Mouse (Mus musculus) common myeloid progenitor, adult 5-6 weeks (primary cell): ENCODE results near the gene Pdk4. TPM values are rescaled to one million over a fixed set of nuclear protein-coding genes. Genes with fewer than 3 reads are reported as not detected.

ENCODE experiments used
- ATAC-seq: replicated peaks from 2 replicates; pipeline ENCODE4 v1.8.0; 2016; ENCODE audit warnings: low read depth, mild to moderate bottlenecking, moderate TSS enrichment, inconsistent platforms; ENCODE audit not compliant: poor library complexity, severe bottlenecking
- total RNA-seq: library from RNA; stranded (forward); fragments of 200-1000, 187-1606 nt; gene quantifications from 2 replicates; pipeline ENCODE4 v1.2.3, GENCODE M21; 2017

Gene Pdk4
- total RNA-seq = not detected in 2 replicates

DNA sequence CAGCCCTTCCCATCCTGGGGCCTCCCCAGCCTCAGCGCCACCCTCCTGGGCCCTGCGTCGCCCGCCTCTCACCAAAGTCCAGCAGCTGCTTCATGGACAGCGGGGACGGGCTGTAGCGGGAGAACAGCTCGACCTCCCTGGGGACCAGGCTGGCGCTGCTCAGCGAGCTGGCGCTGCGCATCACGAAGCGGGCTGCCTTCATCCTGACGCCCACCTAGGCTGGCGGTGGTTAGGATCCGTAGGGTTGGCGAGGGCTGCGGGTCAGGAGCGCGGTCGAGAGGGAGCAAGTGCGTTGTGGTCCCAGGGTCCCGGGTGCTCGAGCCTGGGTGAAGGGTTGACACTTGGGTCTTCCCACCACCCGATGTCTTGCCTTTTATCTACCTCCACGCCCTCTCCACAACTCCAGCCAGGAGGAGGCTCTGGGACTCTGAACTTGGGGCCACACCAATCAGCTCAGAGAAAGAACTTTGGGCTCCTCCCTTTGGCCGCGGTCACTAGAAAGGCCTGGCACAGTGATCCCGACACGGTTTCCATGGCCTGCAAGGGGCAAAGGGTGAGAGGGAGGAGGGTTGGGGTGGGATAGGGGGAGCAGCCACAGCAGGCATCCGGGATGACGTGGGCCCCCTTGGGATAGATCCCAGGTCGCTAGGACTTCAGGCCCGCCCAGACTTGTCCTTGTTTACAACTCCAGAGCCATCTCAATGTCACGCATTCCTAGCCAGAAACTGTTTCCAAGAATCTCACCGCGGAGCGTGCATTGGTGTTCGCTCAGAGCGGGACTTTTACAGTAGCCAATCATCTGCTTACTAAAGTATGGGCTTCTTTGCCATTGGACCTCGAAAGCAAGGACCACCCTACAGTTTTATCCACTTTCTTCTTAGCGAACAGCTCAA lies at the start of gene Pdk4:
Pdk4 (minus strand) TSS at position 349 of the 893 bp plus-strand sequence.
- ATAC-seq = peak; percentile 83

DNA sequence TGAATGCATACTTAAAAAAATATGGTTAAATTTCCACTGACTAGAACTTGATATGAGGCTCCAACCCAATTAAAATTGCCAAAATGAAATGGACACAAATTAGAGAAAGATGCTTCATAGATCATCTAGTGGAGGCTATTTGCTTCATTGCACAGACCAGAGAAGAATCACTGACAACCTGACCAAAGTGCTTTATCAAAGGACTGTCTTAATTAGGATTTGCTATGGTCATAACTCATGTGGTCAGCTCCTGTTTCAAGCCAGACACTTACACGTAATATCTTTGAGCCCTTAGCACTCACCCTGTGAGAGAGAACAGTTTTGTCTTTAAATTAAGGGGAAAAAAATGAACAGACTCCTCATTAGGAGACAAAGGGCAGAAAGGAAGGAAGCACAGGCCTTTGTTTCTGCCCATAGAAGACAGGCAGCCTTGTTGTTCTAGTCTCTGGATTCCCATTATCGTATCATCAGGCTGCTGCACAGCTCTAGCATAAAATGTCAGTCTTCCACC lies 41.8 kb upstream of the Pdk4 start:
- no peak for ATAC-seq

GRCm38 (mm10) chr6:5535754-5536153 lies 39.6 kb upstream of the Pdk4 start:
- no peak for ATAC-seq

DNA sequence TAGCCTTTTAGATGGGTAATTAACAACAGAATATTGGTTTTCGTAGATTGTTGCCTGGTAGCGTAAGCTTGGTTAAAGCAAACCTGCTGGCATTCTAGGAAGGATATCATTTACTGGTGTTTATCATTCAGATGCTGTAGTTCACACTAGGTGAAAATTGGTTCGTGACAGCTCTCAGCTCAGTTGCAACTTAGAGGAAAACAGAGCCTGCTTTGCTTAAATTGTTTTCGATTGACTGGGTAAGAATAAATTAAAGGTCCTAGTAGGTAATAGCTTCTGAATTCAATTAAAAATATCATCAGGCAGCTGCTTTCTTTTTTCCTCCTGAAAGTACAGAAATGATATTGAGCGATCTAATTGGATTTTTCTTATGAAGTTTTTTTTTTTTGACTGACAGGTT lies 21.0 kb upstream of the Pdk4 start:
- no peak for ATAC-seq

- ATAC-seq = no peak
Observed at GRCm38 (mm10) chr6:5509757-5510156, 13.6 kb upstream of the Pdk4 start.

DNA sequence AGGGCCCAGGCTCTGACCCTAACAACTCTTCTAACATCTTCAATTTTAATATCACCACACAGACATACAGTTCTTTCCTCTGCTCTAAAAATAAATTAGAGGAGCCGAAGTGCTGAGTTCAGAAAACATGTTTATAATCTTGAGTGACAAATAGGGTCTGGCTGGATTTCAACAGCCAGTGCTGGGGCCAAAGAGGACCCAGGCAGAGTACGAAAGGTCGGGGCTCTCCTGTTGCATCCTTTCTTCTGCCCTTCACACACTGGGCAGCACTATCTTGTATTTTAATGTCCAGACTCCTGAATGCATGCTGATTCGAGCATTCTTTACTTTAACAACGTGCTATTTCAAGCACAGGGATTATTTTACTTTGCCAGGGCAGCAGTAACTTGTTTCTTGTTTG lies 13.2 kb upstream of the Pdk4 start:
- no peak for ATAC-seq

DNA sequence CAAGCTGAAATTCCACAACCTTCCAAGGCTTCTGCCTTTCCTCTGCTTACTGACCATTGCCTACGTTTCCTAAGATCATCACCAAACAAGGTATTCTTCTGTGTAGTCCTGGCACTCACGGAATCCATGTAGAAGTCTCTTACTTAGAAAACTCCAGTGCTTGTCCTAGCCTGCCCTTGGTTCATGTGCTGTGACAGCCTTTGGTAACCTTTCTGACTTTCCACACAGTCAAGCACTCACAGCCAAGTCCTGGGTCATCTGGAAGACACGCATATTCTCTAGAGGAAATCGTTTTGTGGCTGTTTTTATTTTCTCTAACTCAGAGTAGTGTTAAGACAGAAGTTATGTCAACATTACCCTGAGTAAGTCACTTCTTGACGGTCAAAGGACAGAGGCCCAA lies 11.7 kb upstream of the Pdk4 start:
- ATAC-seq = no peak

DNA sequence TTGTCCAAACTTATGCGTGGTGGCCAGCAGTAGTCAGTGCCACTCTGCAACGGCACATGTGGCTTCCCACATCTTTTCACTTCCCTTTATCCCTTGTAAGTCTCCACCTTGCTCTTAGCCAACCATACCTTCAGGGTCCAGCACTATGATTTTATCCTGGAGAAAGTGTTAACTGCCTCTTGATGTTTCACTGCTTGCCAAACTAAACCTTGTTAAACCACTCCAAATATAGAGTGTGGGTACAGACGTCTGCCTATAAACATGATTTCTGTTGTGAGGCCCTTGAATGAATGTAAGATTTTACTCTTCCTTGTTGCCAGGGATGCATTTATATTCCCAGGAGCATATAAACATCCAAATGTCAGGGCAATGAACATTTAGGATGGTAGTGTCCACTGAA lies 10.2 kb upstream of the Pdk4 start:
- no peak for ATAC-seq

DNA sequence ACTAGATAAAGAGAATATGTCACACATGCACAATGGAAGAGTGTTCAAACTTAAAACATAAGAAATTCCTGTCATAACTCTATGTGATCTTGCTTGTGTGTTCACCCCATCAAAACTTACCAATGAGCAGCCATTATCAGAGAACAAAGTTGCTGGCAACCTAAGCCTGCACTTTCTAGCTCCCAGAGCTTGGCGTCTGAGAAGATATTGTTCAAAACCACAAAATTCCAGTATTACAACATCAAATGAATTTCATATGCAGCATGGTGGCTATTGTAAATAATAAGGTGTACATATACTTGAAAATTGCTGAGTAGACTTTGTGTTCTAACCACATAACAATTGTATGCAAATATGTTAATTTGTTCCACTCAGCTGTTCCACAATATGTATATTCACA lies 6.7 kb upstream of the Pdk4 start:
- ATAC-seq = no peak

DNA sequence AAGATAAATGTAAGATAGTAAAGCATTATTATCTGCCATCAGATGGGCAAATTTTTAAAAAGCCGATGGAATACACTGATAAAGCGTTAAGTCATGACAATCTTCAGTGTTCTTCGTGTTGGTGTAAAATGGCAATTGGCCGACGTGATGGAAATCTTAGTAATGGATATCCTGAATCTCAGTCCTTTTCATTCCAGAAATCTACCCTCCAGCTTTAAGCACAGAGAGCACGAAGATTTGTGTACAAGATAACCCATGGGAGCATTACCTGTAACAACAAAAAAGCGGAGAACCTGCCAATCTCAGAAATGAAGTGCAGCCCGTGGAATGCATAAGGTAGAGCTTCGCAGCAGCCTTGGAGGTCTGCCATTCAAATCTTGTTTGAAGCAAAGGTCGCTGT lies 5.4 kb upstream of the Pdk4 start:
- no peak for ATAC-seq

- no peak for ATAC-seq
Observed at GRCm38 (mm10) chr6:5498740-5499139, 2.6 kb upstream of the Pdk4 start.

DNA sequence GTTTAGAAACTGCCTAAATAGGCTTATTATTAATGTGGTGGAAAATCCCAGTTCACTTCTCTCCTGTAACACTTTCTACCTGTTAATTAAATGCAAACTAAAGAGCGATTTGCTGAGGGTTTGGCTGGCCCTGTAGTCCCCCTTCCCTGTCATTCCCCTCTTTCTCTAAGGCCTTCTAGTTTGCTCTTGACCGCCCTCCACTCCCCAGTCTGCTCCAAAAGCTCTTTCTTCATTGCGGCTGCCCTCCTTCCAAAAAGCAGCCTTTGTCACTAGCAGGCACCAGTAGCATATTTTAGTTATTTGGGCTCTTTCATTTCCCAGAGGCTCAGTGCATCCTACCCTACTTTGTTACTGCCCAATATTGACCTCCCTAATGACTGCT lies 736 bp upstream of the Pdk4 start:
- ATAC-seq = no peak

GRCm38 (mm10) chr6:5485028-5485427 lies 11.1 kb downstream of the Pdk4 start:
- no peak for ATAC-seq

DNA sequence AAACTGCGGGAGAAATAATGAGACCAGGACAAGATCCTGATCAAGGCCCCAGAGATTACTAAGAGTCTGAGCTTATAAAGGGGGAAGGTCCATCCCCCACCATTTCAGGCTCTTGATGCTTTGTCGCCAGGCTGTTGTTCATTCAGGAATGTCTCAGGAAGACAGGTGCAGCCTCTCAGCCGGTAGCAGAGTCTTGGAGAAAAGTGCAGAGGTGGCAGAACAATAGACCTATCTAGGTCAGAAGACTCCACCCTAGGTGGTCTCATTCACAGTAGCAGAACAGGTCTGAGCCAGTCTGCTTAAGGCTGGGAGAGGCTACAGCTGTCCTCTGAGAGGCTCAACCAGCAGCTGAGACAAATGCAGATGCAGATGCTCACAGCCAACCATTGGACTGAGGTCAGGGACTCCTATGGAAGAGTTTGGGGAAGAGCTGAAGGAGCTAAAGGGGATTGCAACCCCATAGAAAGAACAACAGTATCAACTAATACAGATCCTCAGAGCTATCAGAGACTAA lies 13.8 kb downstream of the Pdk4 start:
- ATAC-seq = no peak

DNA sequence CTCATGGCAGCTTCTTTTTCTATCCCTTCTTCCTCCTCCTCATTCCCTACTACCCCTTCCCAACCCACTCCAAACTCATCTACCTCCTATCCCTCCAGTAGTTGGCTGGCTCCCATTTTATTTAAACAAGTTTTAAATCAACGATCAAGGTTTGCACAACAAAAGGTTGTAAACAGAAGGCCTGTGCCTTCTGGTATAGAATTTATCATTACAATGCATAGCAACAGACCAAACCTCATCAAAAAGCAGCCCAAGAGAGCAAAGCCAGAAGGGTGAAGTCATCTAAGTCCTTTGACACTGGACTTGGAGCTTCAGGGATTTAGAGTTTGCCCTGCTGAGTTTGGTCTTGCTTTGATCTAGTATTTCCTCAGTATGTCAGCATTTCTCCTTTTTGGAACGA lies 15.0 kb downstream of the Pdk4 start:
- no peak for ATAC-seq

- no peak for ATAC-seq
Observed at GRCm38 (mm10) chr6:5474021-5474420, 22.1 kb downstream of the Pdk4 start.

DNA sequence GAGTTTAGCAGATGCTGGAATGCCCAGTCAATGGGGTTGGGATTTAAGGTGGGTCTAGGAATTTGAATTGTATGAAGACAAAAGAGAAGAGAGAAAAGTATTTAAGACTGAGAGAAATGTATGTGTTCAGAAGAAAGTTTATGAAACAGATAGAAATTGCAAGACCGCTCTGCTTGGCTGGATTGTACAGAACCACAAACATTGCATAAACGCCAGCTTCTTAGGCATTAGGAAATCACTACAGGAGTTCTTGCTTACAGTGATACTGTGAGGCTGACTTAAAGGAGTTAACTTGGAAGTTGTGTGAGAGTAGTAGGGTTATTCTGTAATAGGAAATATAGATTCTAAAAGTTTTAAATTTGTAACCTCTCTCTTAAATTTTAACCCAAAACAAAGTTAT lies 23.4 kb downstream of the Pdk4 start:
- ATAC-seq = no peak

GRCm38 (mm10) chr6:5470480-5471318 lies 25.4 kb downstream of the Pdk4 start:
- no peak for ATAC-seq

DNA sequence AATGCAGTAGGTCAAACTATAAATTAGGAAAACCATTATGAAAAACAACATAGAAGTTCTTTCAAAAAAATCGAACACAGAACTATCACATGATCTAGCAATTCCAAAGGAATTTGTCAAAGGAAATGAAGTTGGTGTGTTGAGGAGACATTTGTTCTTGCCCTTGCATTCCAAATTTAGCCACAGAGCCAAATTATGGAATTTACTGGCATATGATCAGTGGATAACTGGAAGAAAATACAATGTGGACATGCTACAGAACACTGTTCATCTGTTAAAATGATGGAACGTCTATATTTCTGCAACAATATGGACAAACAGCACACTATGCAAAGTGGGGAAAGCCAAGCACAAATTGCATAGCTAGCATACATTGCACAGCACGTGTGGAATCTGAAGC lies 40.3 kb downstream of the Pdk4 start:
- no peak for ATAC-seq

DNA sequence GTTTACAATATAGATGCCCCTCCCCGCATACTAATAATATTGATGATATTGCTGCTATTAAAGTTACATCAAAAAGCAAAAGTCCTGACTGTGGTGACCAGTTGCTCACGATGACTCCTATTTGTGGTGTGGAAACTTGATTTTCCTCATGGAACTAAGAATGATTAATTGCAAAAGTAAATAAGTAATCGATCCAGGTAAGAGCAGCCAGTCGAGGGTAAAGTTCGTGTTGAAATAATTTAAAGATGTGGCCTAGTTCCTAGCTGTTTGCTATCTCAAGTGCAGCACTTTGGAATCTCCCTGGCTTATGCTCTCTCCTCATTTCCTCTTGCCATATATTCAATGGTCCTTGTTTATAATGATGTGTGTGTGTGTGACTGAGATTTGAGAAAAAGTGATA lies 46.2 kb downstream of the Pdk4 start:
- no peak for ATAC-seq

GRCm38 (mm10) chr6:5448396-5448795 lies 47.7 kb downstream of the Pdk4 start:
- no peak for ATAC-seq
